Mouse (Mus musculus) MEL (cell line): ENCODE data around the gene Slc9a5. TPM values are rescaled to one million over a fixed set of nuclear protein-coding genes. Genes with fewer than 3 reads are reported as not detected.
A peak's percentile ranks its signal among the peaks of the same experiment; 100 is the strongest.

Source experiments
- DNase-seq: peaks from one replicate; pipeline ENCODE4 v3.0.0; 2011; ENCODE audit warnings: low read depth, low spot score
- H3K27ac ChIP-seq: 2 replicates; pipeline ENCODE4 v1.5.1; 2012; ENCODE audit warnings: low read depth, mild to moderate bottlenecking, control low read depth, low read length, moderate library complexity; ENCODE audit not compliant: control insufficient read depth
- H3K27me3 ChIP-seq, 2 experiments: fragments of 150-350 bp in 1 of 2; sonication (generic) in 1 of 2; 2 replicates each; pipeline ENCODE4 v1.6.1; 2012; ENCODE audit warnings: low read length in 2 of 2, mild to moderate bottlenecking in 2 of 2, improper control_type of control experiment in 1 of 2, moderate library complexity in 1 of 2; ENCODE audit not compliant: insufficient read depth in 2 of 2, control insufficient read depth in 1 of 2
- H3K36me3 ChIP-seq, 2 experiments: 2 replicates each; pipeline ENCODE4 v1.6.1; 2012 to 2014; ENCODE audit warnings: low read length in 2 of 2, improper control_type of control experiment in 1 of 2, inconsistent platforms in 1 of 2, mild to moderate bottlenecking in 1 of 2; ENCODE audit not compliant: insufficient read depth in 2 of 2, control insufficient read depth in 1 of 2
- H3K4me1 ChIP-seq, 2 experiments: fragments of 150-350 bp in 1 of 2; sonication (generic) in 1 of 2; 2 replicates each; pipeline ENCODE4 v1.6.1; 2012; ENCODE audit warnings: low read length in 2 of 2, improper control_type of control experiment in 1 of 2, mild to moderate bottlenecking in 1 of 2; ENCODE audit not compliant: insufficient read depth in 2 of 2, control insufficient read depth in 1 of 2
- H3K4me3 ChIP-seq, 2 experiments: fragments of 150-350 bp in 1 of 2; sonication (generic) in 1 of 2; 2 replicates each; pipeline ENCODE4 v1.5.1; 2012; ENCODE audit warnings: low read depth in 2 of 2, low read length in 2 of 2, mild to moderate bottlenecking in 2 of 2, moderate library complexity in 2 of 2, control low read depth in 1 of 2, improper control_type of control experiment in 1 of 2; ENCODE audit not compliant: control insufficient read depth in 1 of 2, insufficient read depth in 1 of 2
- H3K79me2 ChIP-seq: 2 replicates; pipeline ENCODE4 v1.6.1; 2012; ENCODE audit warnings: mild to moderate bottlenecking, low read length, moderate library complexity; ENCODE audit not compliant: control insufficient read depth, poor library complexity, insufficient read depth
- H3K9ac ChIP-seq: 2 replicates; pipeline ENCODE4 v1.6.1; 2012; ENCODE audit warnings: low read depth, mild to moderate bottlenecking, control low read depth, low read length, moderate library complexity; ENCODE audit not compliant: control insufficient read depth, poor library complexity, severe bottlenecking
- H3K9me3 ChIP-seq: fragments of 150-350 bp; sonication (generic); replicated peaks from 2 replicates; pipeline ENCODE4 v1.6.1; 2012; ENCODE audit warnings: mild to moderate bottlenecking, low read length, improper control_type of control experiment, moderate library complexity; ENCODE audit not compliant: insufficient read depth
- CHD1 ChIP-seq: IDR thresholded peaks from 2 replicates; pipeline ENCODE4 v1.6.1; 2012; ENCODE audit warnings: low read depth, mild to moderate bottlenecking, inconsistent platforms, low read length, improper control_type of control experiment
- CHD2 ChIP-seq: IDR thresholded peaks from 2 replicates; pipeline ENCODE4 v1.6.1; 2011; ENCODE audit warnings: low read length, improper control_type of control experiment
- CTCF ChIP-seq, 3 experiments: IDR thresholded peaks in 2 of 3; conservative IDR thresholded peaks in 1 of 3; 2 replicates each; pipeline ENCODE4 v1.5.1; 2011 to 2012; ENCODE audit warnings: low read length in 3 of 3, low read depth in 2 of 3, mild to moderate bottlenecking in 2 of 3, improper control_type of control experiment in 1 of 3, inconsistent platforms in 1 of 3, mixed read lengths in 1 of 3, moderate library complexity in 1 of 3; ENCODE audit not compliant: control insufficient read depth in 1 of 3, insufficient read depth in 1 of 3, poor library complexity in 1 of 3, severe bottlenecking in 1 of 3
- E2F4 ChIP-seq: IDR thresholded peaks from 2 replicates; pipeline ENCODE4 v1.6.1; 2011; ENCODE audit warnings: low read depth, low read length, improper control_type of control experiment, borderline replicate concordance
- ELF1 ChIP-seq: IDR thresholded peaks from 2 replicates; pipeline ENCODE4 v1.6.1; 2014; ENCODE audit warnings: low read depth, mild to moderate bottlenecking, inconsistent platforms, low read length, improper control_type of control experiment, moderate library complexity
- EP300 ChIP-seq, 2 experiments: IDR thresholded peaks; 2 replicates each; pipeline ENCODE4 v1.6.1; 2011; ENCODE audit warnings: improper control_type of control experiment in 2 of 2, low read length in 2 of 2, low read depth in 1 of 2, mild to moderate bottlenecking in 1 of 2
- ETS1 ChIP-seq: IDR thresholded peaks from 2 replicates; pipeline ENCODE4 v1.6.1; 2012; ENCODE audit warnings: low read depth, mild to moderate bottlenecking, inconsistent platforms, low read length, improper control_type of control experiment, moderate library complexity
- GATA1 ChIP-seq: IDR thresholded peaks from 2 replicates; pipeline ENCODE4 v1.6.1; 2011; ENCODE audit warnings: low read depth, low read length, improper control_type of control experiment
- MAX ChIP-seq: IDR thresholded peaks from 2 replicates; pipeline ENCODE4 v1.6.1; 2011; ENCODE audit warnings: low read length, improper control_type of control experiment
- NELFE ChIP-seq: IDR thresholded peaks from 2 replicates; pipeline ENCODE4 v1.6.1; 2011; ENCODE audit warnings: low read depth, low read length, improper control_type of control experiment
- NRF1 ChIP-seq: IDR thresholded peaks from 2 replicates; pipeline ENCODE4 v1.6.1; 2014; ENCODE audit warnings: low read depth, mild to moderate bottlenecking, inconsistent platforms, low read length, improper control_type of control experiment, moderate library complexity; ENCODE audit not compliant: poor library complexity, insufficient read depth, severe bottlenecking
- POLR2A ChIP-seq, 2 experiments: IDR thresholded peaks; 2 replicates each; pipeline ENCODE4 v1.6.1; 2011 to 2012; ENCODE audit warnings: low read length in 2 of 2, mild to moderate bottlenecking in 2 of 2, control low read depth in 1 of 2, improper control_type of control experiment in 1 of 2, low read depth in 1 of 2, moderate library complexity in 1 of 2; ENCODE audit not compliant: control insufficient read depth in 1 of 2, insufficient read depth in 1 of 2, poor library complexity in 1 of 2
- RCOR1 ChIP-seq: IDR thresholded peaks from 2 replicates; pipeline ENCODE4 v1.6.1; 2012; ENCODE audit warnings: low read depth, mild to moderate bottlenecking, inconsistent platforms, low read length, improper control_type of control experiment
- SIN3A ChIP-seq: IDR thresholded peaks from 2 replicates; pipeline ENCODE4 v1.6.1; 2012; ENCODE audit warnings: low read length, improper control_type of control experiment, inconsistent platforms
- TAL1 ChIP-seq: IDR thresholded peaks from 2 replicates; pipeline ENCODE4 v1.6.1; 2012; ENCODE audit warnings: mild to moderate bottlenecking, inconsistent platforms, low read length, moderate library complexity, mixed read lengths
- TCF12 ChIP-seq: IDR thresholded peaks from 2 replicates; pipeline ENCODE4 v1.6.1; 2014; ENCODE audit warnings: low read depth, mild to moderate bottlenecking, inconsistent platforms, low read length, improper control_type of control experiment, moderate library complexity
- UBTF ChIP-seq: IDR thresholded peaks from 2 replicates; pipeline ENCODE4 v1.6.1; 2012; ENCODE audit warnings: low read depth, mild to moderate bottlenecking, inconsistent platforms, low read length, improper control_type of control experiment, moderate library complexity, borderline replicate concordance; ENCODE audit not compliant: insufficient read depth
- USF1 ChIP-seq: IDR thresholded peaks from 2 replicates; pipeline ENCODE4 v1.6.1; 2014; ENCODE audit warnings: low read depth, mild to moderate bottlenecking, inconsistent platforms, low read length, improper control_type of control experiment, moderate library complexity
- USF2 ChIP-seq, 2 experiments: IDR thresholded peaks; 2 replicates each; pipeline ENCODE4 v1.6.1; 2011 to 2012; ENCODE audit warnings: improper control_type of control experiment in 2 of 2, low read length in 2 of 2, borderline replicate concordance in 1 of 2, inconsistent platforms in 1 of 2, low read depth in 1 of 2, mild to moderate bottlenecking in 1 of 2; ENCODE audit not compliant: insufficient read depth in 1 of 2
- ZKSCAN1 ChIP-seq: IDR thresholded peaks from 2 replicates; pipeline ENCODE4 v1.6.1; 2012; ENCODE audit warnings: low read depth, mild to moderate bottlenecking, inconsistent platforms, low read length, improper control_type of control experiment, moderate library complexity
- ZNF384 ChIP-seq: IDR thresholded peaks from 2 replicates; pipeline ENCODE4 v1.6.1; 2012; ENCODE audit warnings: low read depth, mild to moderate bottlenecking, inconsistent platforms, low read length, improper control_type of control experiment
- polyA plus RNA-seq, 2 experiments: library from polyadenylated mRNA; stranded (reverse) in 1 of 2; unstranded in 1 of 2; fragments of >175 nt in 1 of 2; fragments of >200 nt in 1 of 2; gene quantifications; 2 replicates each; pipeline versions ENCODE4 v1.2.1 to v1.2.4; 2012; ENCODE audit warnings: low replicate concordance in 2 of 2, low read depth in 1 of 2; ENCODE audit not compliant: insufficient read length in 2 of 2, insufficient read depth in 1 of 2, missing spikeins in 1 of 2
- total RNA-seq: library from RNA; depleted of rRNA; stranded (reverse); fragments of 300-350 nt; gene quantifications from 2 replicates; pipeline ENCODE4 v1.2.3, GENCODE M21; 2012; rRNA removed

Gene Slc9a5
- total RNA-seq (0.12 and 0.20 TPM in 2 replicates), polyA plus RNA-seq (1 to 10 TPM in 1 of 2 experiments, not detected in 1; 1.9 TPM)

DNA sequence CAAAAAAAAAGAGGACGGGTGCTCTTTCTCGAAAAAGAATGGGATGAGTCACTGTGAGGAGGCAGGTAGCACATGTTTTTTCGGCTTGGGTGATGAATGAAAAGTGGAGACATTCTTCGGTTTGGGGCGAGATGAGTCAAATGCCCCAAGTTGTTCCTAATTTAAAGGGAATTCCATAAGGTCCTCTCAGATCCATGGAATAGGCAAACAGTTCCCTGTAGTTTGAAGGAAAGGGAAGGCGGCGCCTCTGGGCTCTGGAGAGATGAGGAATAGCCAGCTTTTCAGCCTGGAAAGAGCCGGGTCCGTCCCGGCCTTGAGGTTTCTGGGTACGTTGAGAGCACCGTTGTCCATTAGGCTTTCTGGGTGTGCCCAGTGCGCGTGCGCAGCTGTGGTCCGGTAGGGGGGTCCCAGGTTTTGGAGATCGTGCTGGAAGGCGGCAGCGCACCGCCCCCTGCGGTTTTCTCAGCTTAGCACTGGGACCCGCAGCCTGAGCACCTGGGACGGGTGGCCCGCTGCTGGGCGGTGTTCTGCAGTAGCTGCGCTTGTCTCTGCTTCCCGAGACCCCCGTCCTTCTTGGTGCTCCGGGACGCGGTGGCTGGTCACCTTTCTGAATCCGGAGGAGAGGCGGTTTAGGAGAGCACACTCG, at the start of gene Slc9a5:
TSS of gene Slc9a5 (plus strand) at position 394 of the 646 bp plus-strand sequence.
- H3K79me2 ChIP-seq, result peaks cover 4% of the 10 kb centered on the region; the same call in 1 of the 2 replicates
- H3K4me3 ChIP-seq, result peak within 1 kb of the TSS; percentile 86 to 93
- H3K9ac ChIP-seq, result peak within 1 kb of the TSS; percentile 74
- peaks cover 5 to 11% of the 10 kb centered on the region in 2 experiments; a peak in 3 of 4 replicates for H3K27me3 ChIP-seq
- peak within 1 kb of the TSS; percentile 21; the same call in 1 of the 2 replicates for H3K27ac ChIP-seq
- DNase-seq, result peak; percentile 46
- H3K9me3 ChIP-seq, result no peaks in the 10 kb centered on the region
- peaks cover 8 to 31% of the 10 kb centered on the region in 2 experiments for H3K4me1 ChIP-seq
- no peak for TF ChIP-seq NELFE
- peak; percentile 77 for TF ChIP-seq NRF1
- TF ChIP-seq, all 39 proteins: peak for 1
- peaks cover 0 to 16% of the 10 kb centered on the region in 2 experiments; a peak in 2 of 4 replicates for H3K36me3 ChIP-seq

- peaks cover 11 to 46% of the 10 kb centered on the region in 2 experiments for H3K4me1 ChIP-seq
- peak overlapping the region; percentile 0 to 12; a peak in 1 of 4 replicates for H3K4me3 ChIP-seq
- H3K36me3 ChIP-seq, result peaks cover 18 to 48% of the 10 kb centered on the region in 2 experiments
- peak; percentile 56 for DNase-seq
- peak overlapping the region; percentile 51 for H3K27ac ChIP-seq
- no peaks in the 10 kb centered on the region for H3K27me3 ChIP-seq
- no peak for TF ChIP-seq MAX
- no peak for TF ChIP-seq USF1
- no peak; the same call in 1 of the 2 replicates for TF ChIP-seq SIN3A
- TF ChIP-seq UBTF, result no peak
- TF ChIP-seq TCF12, result peak; percentile 74; the same call in 1 of the 2 replicates
- TF ChIP-seq ZNF384, result no peak
- peak in 1 of 2 experiments; percentile 9; a peak in 1 of 4 replicates for TF ChIP-seq POLR2A (IDR thresholded peaks at IDR 0.05; ENCODE audit: control insufficient read depth in 1 of 2, insufficient read depth in 1 of 2, low read depth in 1 of 2, low read length in 2 of 2, poor library complexity in 1 of 2)
- peak; percentile 55 to 77 for TF ChIP-seq EP300 (IDR thresholded peaks at IDR 0.05; ENCODE audit: low read depth in 1 of 2, low read length in 2 of 2)
- 0 out of 2 replicates have a peak, but pooled peaks have one; percentile 8 for TF ChIP-seq CHD1
- no peak for TF ChIP-seq ELF1
- TF ChIP-seq ETS1, result peak; percentile 15; the same call in 1 of the 2 replicates
- peak; percentile 66 for TF ChIP-seq GATA1
- TF ChIP-seq CHD2, result no peak
- no peak for TF ChIP-seq ZKSCAN1
- TF ChIP-seq NELFE, result no peak
- no peak for TF ChIP-seq USF2 (IDR thresholded peaks at IDR 0.05; ENCODE audit: borderline replicate concordance in 1 of 2, insufficient read depth in 1 of 2, low read depth in 1 of 2, low read length in 2 of 2)
- peak; percentile 42 for TF ChIP-seq TAL1
- TF ChIP-seq E2F4, result no peak
- TF ChIP-seq CTCF (IDR thresholded peaks at IDR 0.05 in 2 of 3, conservative IDR thresholded peaks at IDR 0.05 in 1 of 3; ENCODE audit: control insufficient read depth in 1 of 3, insufficient read depth in 1 of 3, low read depth in 2 of 3, low read length in 3 of 3, poor library complexity in 1 of 3, severe bottlenecking in 1 of 3), result no peak
- peak; percentile 17; the same call in 1 of the 2 replicates for TF ChIP-seq RCOR1
- H3K9me3 ChIP-seq, result no peaks in the 10 kb centered on the region
- peak overlapping the region; percentile 16 for H3K9ac ChIP-seq
- H3K79me2 ChIP-seq, result peaks cover 34% of the 10 kb centered on the region
Observed at GRCm38 (mm10) chr8:105299962-105300361, 48.7 kb upstream of the Slc9a5 start.
